Mouse (Mus musculus) thymus, adult 18-20 months (tissue): ENCODE results near the gene Trhde.

Experiments
- DNase-seq, 2 experiments: peaks; one replicate each; pipeline ENCODE4 v3.0.0; 2022; ENCODE audit warnings: mixed read lengths in 2 of 2

The Trhde gene

GRCm38 (mm10) chr10:114802161-114802651 is at the start of gene Trhde:
Gene Trhde, minus strand, starts transcription at chr10:114802307.
- DNase-seq = no peak

GRCm38 (mm10) chr10:114841966-114842365 is 39.9 kb upstream of the Trhde start:
- no peak for DNase-seq

- DNase-seq = no peak
These were observed 39.3 kb upstream of the Trhde start for GRCm38 (mm10) chr10:114841440-114841839.

- no peak for DNase-seq
These were observed 29.2 kb upstream of the Trhde start for GRCm38 (mm10) chr10:114831313-114831712.

GRCm38 (mm10) chr10:114808799-114809198 is 6.7 kb upstream of the Trhde start:
- no peak for DNase-seq

- no peak for DNase-seq
These were observed 3.8 kb upstream of the Trhde start for GRCm38 (mm10) chr10:114805884-114806283.

GRCm38 (mm10) chr10:114801457-114802160 is 498 bp downstream of the Trhde start:
- DNase-seq = no peak

GRCm38 (mm10) chr10:114800331-114801304 is 1.5 kb downstream of the Trhde start:
- DNase-seq = no peak

- no peak for DNase-seq
These were observed 2.6 kb downstream of the Trhde start for GRCm38 (mm10) chr10:114799481-114799880.

GRCm38 (mm10) chr10:114798788-114799187 is 3.3 kb downstream of the Trhde start:
- no peak for DNase-seq

GRCm38 (mm10) chr10:114798218-114798617 is 3.9 kb downstream of the Trhde start:
- DNase-seq = no peak

GRCm38 (mm10) chr10:114797664-114798063 is 4.4 kb downstream of the Trhde start:
- no peak for DNase-seq

- DNase-seq = no peak
These were observed 5.2 kb downstream of the Trhde start for GRCm38 (mm10) chr10:114796872-114797271.

- DNase-seq = no peak
These were observed 7.9 kb downstream of the Trhde start for GRCm38 (mm10) chr10:114794214-114794613.

- DNase-seq = no peak
These were observed 36.2 kb downstream of the Trhde start for GRCm38 (mm10) chr10:114765914-114766313.

- DNase-seq = no peak
These were observed 40.0 kb downstream of the Trhde start for GRCm38 (mm10) chr10:114762125-114762524.

GRCm38 (mm10) chr10:114759240-114759639 is 42.9 kb downstream of the Trhde start:
- DNase-seq = no peak

- no peak for DNase-seq
These were observed 43.5 kb downstream of the Trhde start for GRCm38 (mm10) chr10:114758614-114759013.

GRCm38 (mm10) chr10:114742755-114743705 is 59.1 kb downstream of the Trhde start:
- DNase-seq = no peak

- no peak for DNase-seq
These were observed 62.2 kb downstream of the Trhde start for GRCm38 (mm10) chr10:114739916-114740315.

- no peak for DNase-seq
These were observed 64.5 kb downstream of the Trhde start for GRCm38 (mm10) chr10:114737581-114737980.

GRCm38 (mm10) chr10:114736377-114736776 is 65.7 kb downstream of the Trhde start:
- no peak for DNase-seq
